Mouse (Mus musculus) lung, adult 10 weeks (tissue): ENCODE data around the gene Dbil5. TPM values are rescaled to one million over a fixed set of nuclear protein-coding genes. Genes with fewer than 3 reads are reported as not detected.

Source experiments
- polyA plus RNA-seq: library from polyadenylated mRNA; stranded (reverse); fragments of 350-450 nt; fragmentation: Illumina TruSeq; extraction: RNeasy Lipid Tissue Mini Kit (QIAGEN cat#74804); gene quantifications from one replicate; pipeline ENCODE4 v1.2.3, GENCODE M21; 2014; ENCODE audit warnings: low read depth, low replicate concordance; ENCODE audit not compliant: insufficient read depth

Gene Dbil5
- 0.51 TPM for polyA plus RNA-seq

GRCm38 (mm10) chr11:76217390-76217800 is at the start of gene Dbil5, which contains the start of gene Gemin4:
Dbil5 (plus strand) TSS chr11:76217608.
Gemin4 (minus strand) TSS chr11:76217664.

DNA sequence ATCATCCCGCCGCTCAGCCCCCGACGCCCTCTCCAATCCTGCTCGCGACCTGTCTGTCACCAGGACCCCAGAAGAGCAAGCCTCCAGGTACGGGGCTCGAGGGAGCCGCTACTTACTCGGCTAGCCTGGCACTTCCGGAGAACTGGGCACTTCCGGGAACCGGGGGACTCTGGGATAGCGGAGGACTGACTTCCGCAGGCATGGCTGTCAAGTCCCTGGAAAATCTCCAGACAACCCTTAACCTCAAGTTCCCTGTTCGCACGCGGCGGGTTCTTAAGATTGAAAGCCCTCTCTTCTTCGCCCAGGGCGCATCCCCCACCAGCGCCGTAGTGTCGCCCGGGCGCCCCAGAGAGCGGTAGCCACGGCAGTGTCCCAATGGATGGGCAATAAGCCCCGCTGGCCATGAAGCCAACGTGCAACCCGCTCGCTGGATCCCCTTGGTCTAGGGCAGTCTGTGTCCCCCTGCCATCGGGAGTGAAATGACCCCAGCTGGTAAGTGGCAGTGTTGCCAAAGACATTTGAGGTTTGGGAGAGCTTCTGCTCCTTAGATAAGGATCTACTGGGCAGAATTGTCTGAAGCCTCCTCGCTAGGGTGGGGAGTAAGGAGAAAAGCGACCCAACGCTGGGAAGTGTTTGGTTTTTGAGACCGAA is 37.8 kb upstream of the Dbil5 start, which contains the start of the genes Vps53 and Fam57a:
Gene Vps53, minus strand, starts transcription at position 153 of the 651 bp plus-strand sequence.
Gene Fam57a, plus strand, starts transcription at position 177 of the 651 bp plus-strand sequence.

GRCm38 (mm10) chr11:76242901-76243810 is 25.7 kb downstream of the Dbil5 start, which contains the start of the genes Mrm3 and Glod4:
Mrm3 (plus strand) TSS chr11:76243715.
Glod4 (minus strand) TSS chr11:76243725.

Other genes with a start within 250 kb of the Dbil5 start
- 27.5 TPM for gene 1700016K19Rik, start 217.7 kb upstream of the Dbil5 start, polyA plus RNA-seq
- 14.3 TPM for gene Rflnb, start 189.8 kb upstream of the Dbil5 start, polyA plus RNA-seq
- 26.0 TPM for gene Vps53, start 38.0 kb upstream of the Dbil5 start, polyA plus RNA-seq
- gene Fam57a, start 37.9 kb upstream of the Dbil5 start, polyA plus RNA-seq: 12.7 TPM
- 6.9 TPM for gene Gemin4, start 56 bp downstream of the Dbil5 start, polyA plus RNA-seq
- gene Mrm3, start 26.1 kb downstream of the Dbil5 start, polyA plus RNA-seq: 5.8 TPM
- gene Glod4, start 26.1 kb downstream of the Dbil5 start, polyA plus RNA-seq: 56.2 TPM
- 15.2 TPM for gene Nxn, start 181.5 kb downstream of the Dbil5 start, polyA plus RNA-seq
- 25.8 TPM for gene Timm22, start 189.3 kb downstream of the Dbil5 start, polyA plus RNA-seq